Mouse (Mus musculus): ENCODE measurements around the gene Dcpp2.
A peak's percentile ranks its signal among the peaks of the same experiment; 100 is the strongest.
"Not testable (repeated sequence)": the region's sequence is repeated elsewhere in the genome, so short reads cannot be mapped to it uniquely, and the experiment has no call there.

Gene Dcpp2

DNA sequence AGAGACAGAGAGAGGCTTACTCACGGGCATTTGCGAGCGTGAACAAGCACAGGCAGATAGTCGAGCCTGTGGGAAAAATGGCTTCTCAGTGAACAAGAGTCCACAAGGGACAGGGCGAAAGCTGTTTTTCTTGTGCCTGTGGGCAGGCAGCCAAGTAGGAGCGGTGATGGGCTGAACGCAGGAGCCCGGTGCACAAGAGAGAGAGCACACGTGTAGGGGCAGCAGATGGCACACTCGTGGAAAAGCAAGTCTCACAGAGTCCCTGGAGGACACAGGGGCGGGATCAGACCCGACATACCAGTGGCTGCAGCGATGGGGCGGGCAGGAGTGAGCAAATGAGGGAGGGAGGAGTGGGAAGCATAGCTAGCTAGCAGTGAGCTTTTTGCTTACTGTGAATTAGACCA lies 44.4 kb downstream of the Dcpp2 start:
- peak; percentile 84 for DNase-seq (ENCODE audit: inconsistent ontology term)

DNA sequence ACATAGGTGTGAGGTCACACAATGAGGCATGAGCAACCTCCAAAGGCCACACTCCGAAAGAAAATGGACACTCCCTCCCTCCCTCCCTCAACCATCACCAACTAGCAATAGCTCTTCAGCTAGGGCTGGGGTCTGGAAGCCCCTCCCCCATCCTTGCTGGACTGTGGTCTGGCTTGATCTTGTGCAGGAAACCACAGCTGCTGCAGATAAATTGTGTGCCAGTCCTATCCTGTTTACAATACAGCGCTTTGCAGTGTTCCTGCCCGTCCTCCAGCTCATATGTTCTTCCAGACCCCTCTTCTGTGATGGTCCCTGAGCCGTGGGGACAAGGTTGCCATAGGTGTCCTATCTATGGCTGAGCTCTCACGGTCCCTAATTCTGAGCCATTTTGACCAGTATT lies 50.5 kb downstream of the Dcpp2 start:
- DNase-seq (ENCODE audit: inconsistent ontology term) = no peak

DNA sequence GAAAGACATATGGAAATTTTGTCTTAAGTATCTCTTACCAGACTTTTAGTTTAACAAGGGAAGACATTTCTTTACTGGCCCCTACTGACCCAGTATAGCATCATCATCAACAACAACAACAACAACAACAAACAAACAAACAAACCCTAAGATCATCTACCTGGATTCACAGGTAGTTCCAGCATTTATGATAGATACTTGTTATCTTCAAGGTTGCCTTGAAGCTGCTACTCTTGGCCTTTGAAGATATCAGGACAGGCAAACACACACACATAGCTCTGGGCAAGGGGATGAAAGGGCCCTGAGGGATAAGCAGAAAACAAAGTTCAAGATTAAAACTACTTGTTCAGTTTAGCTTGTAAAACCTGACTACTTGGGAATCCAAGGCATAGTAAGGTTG lies 60.7 kb downstream of the Dcpp2 start, which contains the start of gene Sbp:
Gene Sbp (plus strand): TSS at position 301 of the 400 bp plus-strand sequence.
- DNase-seq (ENCODE audit: inconsistent ontology term) = no peak

DNA sequence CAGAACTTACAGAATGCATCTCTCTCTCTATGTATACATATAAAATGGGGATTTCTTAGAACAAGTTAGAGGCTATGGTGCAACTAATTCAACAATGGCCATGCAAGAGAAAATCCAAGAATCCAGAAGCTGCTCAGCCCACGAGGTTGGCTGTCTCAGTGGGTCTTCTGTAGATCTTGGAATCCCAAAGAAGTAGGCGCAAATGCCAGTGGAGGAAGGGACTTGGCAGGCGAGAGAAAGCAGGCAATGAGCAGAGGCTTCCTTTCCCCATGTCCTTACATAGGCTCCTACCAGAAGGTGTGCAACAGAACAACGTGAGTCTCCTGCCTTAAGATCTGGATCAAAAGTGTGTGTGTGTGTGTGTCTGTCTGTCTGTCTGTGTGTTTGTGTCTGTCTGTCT lies 66.8 kb downstream of the Dcpp2 start:
- DNase-seq (ENCODE audit: inconsistent ontology term) = not testable (repeated sequence)

DNA sequence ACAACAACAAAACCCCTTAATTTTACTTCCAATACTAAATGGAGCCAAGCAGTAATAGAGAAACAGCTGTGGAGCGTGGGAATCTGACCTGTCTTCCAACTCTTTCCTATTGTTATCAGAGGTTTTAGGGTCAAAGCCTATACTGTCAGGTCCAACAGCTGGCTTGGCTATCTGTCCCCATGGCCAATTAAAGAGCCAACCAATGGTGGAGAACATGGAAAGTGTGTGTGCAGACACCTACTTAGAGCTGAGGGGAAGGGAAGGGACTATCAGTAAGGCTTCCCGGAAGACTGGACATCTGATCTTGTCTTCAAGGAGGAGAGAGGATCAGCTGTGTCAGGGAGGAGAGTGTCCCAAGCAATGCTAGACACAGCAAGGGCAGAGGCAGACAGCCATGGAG lies 68.4 kb downstream of the Dcpp2 start:
- DNase-seq (ENCODE audit: inconsistent ontology term) = no peak
